In the genomic region with DNA sequence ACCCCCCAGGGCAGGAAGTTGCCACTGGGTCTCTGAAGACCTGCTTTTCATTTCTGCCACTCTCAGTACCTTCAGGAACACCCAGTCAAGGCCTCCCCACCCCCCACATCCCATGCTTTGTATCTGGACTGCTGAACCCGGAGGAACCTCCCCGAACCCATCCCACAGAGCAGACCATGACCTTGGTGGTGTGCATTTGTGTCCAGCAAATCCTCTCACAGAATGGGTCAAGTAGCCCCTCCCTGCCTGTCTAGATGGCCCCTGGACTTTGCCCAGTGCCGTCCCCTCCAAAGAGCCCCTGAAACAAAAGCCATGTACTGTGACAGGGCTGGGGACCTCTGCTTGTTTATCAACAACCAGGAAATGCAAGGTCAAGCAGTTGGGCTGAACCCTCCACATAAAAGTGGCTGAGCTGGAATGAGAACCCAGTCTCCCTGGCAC, we compare ENCODE assay signal across 9 mouse cellular contexts. TPM values are rescaled to one million over a fixed set of nuclear protein-coding genes. Genes with fewer than 3 reads are reported as not detected.
DNase-seq lines count a peak whose midpoint lies in the region; ATAC-seq and TF ChIP-seq lines count a peak whose summit lies in the region.
"Had no signal": no experiment of that assay in that cellular context is flagged by ENCODE, and none has a peak within 500 bp of the region (broad histone marks: within the 10 kb centered on the region; RNA-seq: fewer than 3 reads in every experiment).

No protein-coding gene starts in this region.

- 34% methylated on average over 3 of the region's 3 CpGs for WGBS in hindbrain, embryonic 10.5 days
- WGBS in hindbrain, embryonic 12.5 days = 48% methylated on average over 3 of the region's 3 CpGs
- WGBS in intestine, embryonic 15.5 days = 28% methylated on average over 3 of the region's 3 CpGs
- WGBS in lung, adult 2 months = 30% methylated on average over 3 of the region's 3 CpGs
- 68% methylated on average over 3 of the region's 3 CpGs for WGBS in cerebellum, adult 2 months

- ATAC-seq in hindbrain, embryonic 12.5 days (ENCODE audit: low FRiP score) = no peak
- ATAC-seq in intestine, embryonic 15.5 days = no peak
- ATAC-seq: Patski had no signal

- no peaks in the 10 kb centered on the region for H3K36me3 ChIP-seq in hindbrain, embryonic 10.5 days
- H3K36me3 ChIP-seq in hindbrain, embryonic 12.5 days = no peaks in the 10 kb centered on the region
- H3K36me3 ChIP-seq in intestine, embryonic 15.5 days = no peaks in the 10 kb centered on the region

- no peaks in the 10 kb centered on the region for H3K9me3 ChIP-seq in hindbrain, embryonic 10.5 days
- H3K9me3 ChIP-seq in hindbrain, embryonic 12.5 days (replicated peaks) = no peaks in the 10 kb centered on the region
- no peaks in the 10 kb centered on the region for H3K9me3 ChIP-seq in intestine, embryonic 15.5 days

- H3K4me1 ChIP-seq in hindbrain, embryonic 10.5 days (replicated peaks) = peaks cover 61% of the 10 kb centered on the region
- H3K4me1 ChIP-seq in hindbrain, embryonic 12.5 days = peaks cover 43% of the 10 kb centered on the region
- H3K4me1 ChIP-seq in intestine, embryonic 15.5 days (replicated peaks) = peaks cover 31% of the 10 kb centered on the region
- H3K4me1 ChIP-seq in lung, adult 2 months (ENCODE audit: control insufficient read depth, insufficient read depth, low read length) = peaks cover 14% of the 10 kb centered on the region
- peaks cover 3% of the 10 kb centered on the region; the same call in 1 of the 2 replicates for H3K4me1 ChIP-seq in cerebellum, adult 2 months (ENCODE audit: control insufficient read depth, insufficient read depth, low read length)

- peaks cover 21% of the 10 kb centered on the region for H3K27me3 ChIP-seq in hindbrain, embryonic 10.5 days (ENCODE audit: insufficient read depth, poor library complexity, severe bottlenecking)
- peaks cover 4% of the 10 kb centered on the region for H3K27me3 ChIP-seq in hindbrain, embryonic 12.5 days
- H3K27me3 ChIP-seq in intestine, embryonic 15.5 days (replicated peaks) = peaks cover 3% of the 10 kb centered on the region; the same call in 1 of the 2 replicates
- no peaks in the 10 kb centered on the region for H3K27me3 ChIP-seq in cerebellum, adult 2 months (ENCODE audit: control insufficient read depth, insufficient read depth, low read length)
- H3K27me3 ChIP-seq: Patski had no signal

- no peak overlapping the region for H3K4me2 ChIP-seq in hindbrain, embryonic 12.5 days (replicated peaks)
- peak overlapping the region; percentile 30 for H3K4me2 ChIP-seq in intestine, embryonic 15.5 days (replicated peaks)

- no peak for TF ChIP-seq POLR2A in lung, adult 2 months (IDR thresholded peaks at IDR 0.05; ENCODE audit: borderline replicate concordance, extremely low read depth, low read depth, low read length)
- TF ChIP-seq POLR2A in cerebellum, adult 2 months (IDR thresholded peaks at IDR 0.05; ENCODE audit: borderline replicate concordance, insufficient read depth, low read length) = no peak

- TF ChIP-seq CTCF in lung, adult 2 months (IDR thresholded peaks at IDR 0.05; ENCODE audit: insufficient read depth, low read length) = no peak
- TF ChIP-seq CTCF in cerebellum, adult 2 months (IDR thresholded peaks at IDR 0.05; ENCODE audit: borderline replicate concordance, insufficient read depth, low read depth, low read length) = no peak

- DNase-seq in hindbrain, embryonic 10.5 days (ENCODE audit: low spot score) = no peak
- peak; percentile 89 for DNase-seq in adrenal gland, adult 2 months
- DNase-seq in lung, adult 2 months = peak; percentile 45
- no peak for DNase-seq in embryo, embryonic 10 days (ENCODE audit: low spot score)
- DNase-seq in cerebellum, adult 9-10 months = no peak
- DNase-seq in cerebellum, adult 2 months = no peak

- no peak overlapping the region for H3K9ac ChIP-seq in hindbrain, embryonic 12.5 days
- no peak overlapping the region for H3K9ac ChIP-seq in intestine, embryonic 15.5 days

- peak overlapping the region; percentile 53 for H3K27ac ChIP-seq in hindbrain, embryonic 10.5 days
- no peak overlapping the region for H3K27ac ChIP-seq in hindbrain, embryonic 12.5 days
- peak overlapping the region; percentile 48; the same call in 1 of the 2 replicates for H3K27ac ChIP-seq in intestine, embryonic 15.5 days
- no peak overlapping the region for H3K27ac ChIP-seq in cerebellum, adult 2 months (ENCODE audit: insufficient read depth, low read length)

- no peak overlapping the region for H3K4me3 ChIP-seq in hindbrain, embryonic 10.5 days
- H3K4me3 ChIP-seq in hindbrain, embryonic 12.5 days = no peak overlapping the region
- no peak overlapping the region for H3K4me3 ChIP-seq in intestine, embryonic 15.5 days (replicated peaks)
- peak overlapping the region; percentile 25 for H3K4me3 ChIP-seq in lung, adult 2 months (replicated peaks; ENCODE audit: extremely low read depth, low read depth, low read length)
- no peak overlapping the region for H3K4me3 ChIP-seq in cerebellum, adult 2 months (replicated peaks; ENCODE audit: insufficient read depth, low read depth, low read length)

RNA-seq across cellular contexts. Expression of gene Tst, which starts 2.4 kb away (rescaled TPM):
- 7.7 and 10.9 TPM in 2 replicates for polyA plus RNA-seq in hindbrain, embryonic 10.5 days (2016; fragmentation: Nextera tagmentation; extraction: Ambion mirVana)
- 7.0 and 9.3 TPM in 2 replicates for polyA plus RNA-seq in hindbrain, embryonic 12.5 days (2016; fragmentation: Nextera tagmentation; extraction: Ambion mirVana)
- total RNA-seq in adrenal gland, adult 2 months (2021) = 100 to 1,000 TPM; 218 to 366 TPM
- polyA plus RNA-seq in adrenal gland, adult 2 months (2012; rRNA removed) = 391 and 410 TPM in 2 replicates
- 33.4 and 45.0 TPM in 2 replicates for polyA plus RNA-seq in intestine, embryonic 15.5 days (2015; fragmentation: Nextera tagmentation; extraction: Ambion mirVana)
- 122 and 136 TPM in 2 replicates for polyA plus RNA-seq in lung, adult 2 months (2012; rRNA removed)
- polyA plus RNA-seq in cerebellum, adult 2 months (2012; rRNA removed) = 84.3 and 86.1 TPM in 2 replicates

RNA-seq across cellular contexts. Expression of gene Mpst, which starts 2.9 kb away (rescaled TPM):
- 1.4 and 1.5 TPM in 2 replicates for polyA plus RNA-seq in hindbrain, embryonic 10.5 days (2016; fragmentation: Nextera tagmentation; extraction: Ambion mirVana)
- polyA plus RNA-seq in hindbrain, embryonic 12.5 days (2016; fragmentation: Nextera tagmentation; extraction: Ambion mirVana) = 1.7 and 1.8 TPM in 2 replicates
- 10 to 100 TPM; 59.0 to 63.2 TPM for total RNA-seq in adrenal gland, adult 2 months (2021)
- polyA plus RNA-seq in adrenal gland, adult 2 months (2012; rRNA removed) = 342 and 389 TPM in 2 replicates
- polyA plus RNA-seq in intestine, embryonic 15.5 days (2015; fragmentation: Nextera tagmentation; extraction: Ambion mirVana) = 2.6 and 3.1 TPM in 2 replicates
- 136 and 145 TPM in 2 replicates for polyA plus RNA-seq in lung, adult 2 months (2012; rRNA removed)
- polyA plus RNA-seq in cerebellum, adult 2 months (2012; rRNA removed) = 67.2 and 68.4 TPM in 2 replicates

RNA-seq across cellular contexts. Expression of gene Tex33, which starts 7.6 kb away (rescaled TPM):
- not detected in 2 replicates for polyA plus RNA-seq in hindbrain, embryonic 10.5 days (2016; fragmentation: Nextera tagmentation; extraction: Ambion mirVana)
- not detected in 2 replicates for polyA plus RNA-seq in hindbrain, embryonic 12.5 days (2016; fragmentation: Nextera tagmentation; extraction: Ambion mirVana)
- total RNA-seq in adrenal gland, adult 2 months (2021) = not detected
- not detected in 2 replicates for polyA plus RNA-seq in adrenal gland, adult 2 months (2012; rRNA removed)
- not detected in 2 replicates for polyA plus RNA-seq in intestine, embryonic 15.5 days (2015; fragmentation: Nextera tagmentation; extraction: Ambion mirVana)
- polyA plus RNA-seq in lung, adult 2 months (2012; rRNA removed) = not detected in 2 replicates
- polyA plus RNA-seq in cerebellum, adult 2 months (2012; rRNA removed) = 0.13 TPM in 1 of 2 replicates, not detected in the other
- polyA plus RNA-seq: Patski had no signal

RNA-seq across cellular contexts. Expression of gene Kctd17, which starts 25.0 kb away (rescaled TPM):
- polyA plus RNA-seq in hindbrain, embryonic 10.5 days (2016; fragmentation: Nextera tagmentation; extraction: Ambion mirVana) = 66.4 and 73.5 TPM in 2 replicates
- 79.8 and 85.2 TPM in 2 replicates for polyA plus RNA-seq in hindbrain, embryonic 12.5 days (2016; fragmentation: Nextera tagmentation; extraction: Ambion mirVana)
- 100 to 1,000 TPM in 1 of 2 experiments, 10 to 100 TPM in 1; 81.6 to 102 TPM for total RNA-seq in adrenal gland, adult 2 months (2021)
- polyA plus RNA-seq in adrenal gland, adult 2 months (2012; rRNA removed) = 344 and 374 TPM in 2 replicates
- polyA plus RNA-seq in intestine, embryonic 15.5 days (2015; fragmentation: Nextera tagmentation; extraction: Ambion mirVana) = 28.7 and 31.0 TPM in 2 replicates
- polyA plus RNA-seq in lung, adult 2 months (2012; rRNA removed) = 114 and 128 TPM in 2 replicates
- 316 and 321 TPM in 2 replicates for polyA plus RNA-seq in cerebellum, adult 2 months (2012; rRNA removed)

Comparison
In these comparisons a context has a peak if more than half of its experiments do, and no peak if none do; other contexts are left out.
1. H3K27ac ChIP-seq: peak in hindbrain, embryonic 10.5 days (single experiment) and intestine, embryonic 15.5 days (single experiment); none in hindbrain, embryonic 12.5 days (single experiment) and cerebellum, adult 2 months (single experiment).
2. DNase-seq: peak in adrenal gland, adult 2 months (single experiment) and lung, adult 2 months (single experiment); none in hindbrain, embryonic 10.5 days (single experiment), embryo, embryonic 10 days (single experiment), cerebellum, adult 9-10 months (single experiment) and cerebellum, adult 2 months (0 of 2).
3. RNA of gene Mpst, which starts 2.9 kb away (polyA plus RNA-seq): 342 to 389 TPM in adrenal gland, adult 2 months, 136 to 145 TPM in lung, adult 2 months and 67.2 to 68.4 TPM in cerebellum, adult 2 months; 2.6 to 3.1 TPM in intestine, embryonic 15.5 days, 1.7 to 1.8 TPM in hindbrain, embryonic 12.5 days and 1.4 to 1.5 TPM in hindbrain, embryonic 10.5 days; every median in the first group is over 10 times any median in the second.